Mouse (Mus musculus) hindbrain, embryonic 12.5 days (tissue): ENCODE results near the gene Mospd1. TPM values are rescaled to one million over a fixed set of nuclear protein-coding genes. Genes with fewer than 3 reads are reported as not detected.

Source experiments
- polyA plus RNA-seq: library from polyadenylated mRNA; unstranded; fragments of >200 nt; fragmentation: Nextera tagmentation; extraction: Ambion mirVana; gene quantifications from 2 replicates; pipeline ENCODE4 v1.2.1, GENCODE M21; 2016

Mospd1 gene
- polyA plus RNA-seq, 1 experiment from 2014 or later = 52.8 TPM

Other genes with a start within 250 kb of the Mospd1 start
- 2.7 and 3.0 TPM in 2 replicates for gene Plac1, start 130.4 kb downstream of the Mospd1 start, polyA plus RNA-seq
- gene Fam122b, start 100.7 kb downstream of the Mospd1 start, polyA plus RNA-seq = 4.9 and 5.5 TPM in 2 replicates
- gene Fam122c, start 97.1 kb downstream of the Mospd1 start, polyA plus RNA-seq = not detected in 2 replicates
- gene Etd, start 64.4 kb upstream of the Mospd1 start, polyA plus RNA-seq = not detected in 2 replicates
- 98.0 and 99.3 TPM in 2 replicates for gene Rtl8c, start 237.5 kb upstream of the Mospd1 start, polyA plus RNA-seq
- gene Gm14597, start 238.5 kb upstream of the Mospd1 start, polyA plus RNA-seq = not detected in 2 replicates